Mouse (Mus musculus) embryonic fibroblast, embryonic 13.5 days (primary cell): Measurements from ENCODE around the gene Sypl. TPM values are rescaled to one million over a fixed set of nuclear protein-coding genes. Genes with fewer than 3 reads are reported as not detected.

Experiments used
- H3K27ac ChIP-seq: 2 replicates; pipeline ENCODE4 v1.5.1; 2012; ENCODE audit warnings: low read length, control low read depth, inconsistent platforms; ENCODE audit not compliant: insufficient read depth
- H3K4me1 ChIP-seq: 2 replicates; pipeline ENCODE4 v1.6.1; 2011; ENCODE audit warnings: low read length; ENCODE audit not compliant: control insufficient read depth, insufficient read depth
- H3K4me3 ChIP-seq: 2 replicates; pipeline ENCODE4 v1.5.1; 2011; ENCODE audit warnings: mild to moderate bottlenecking, control low read depth, low read length; ENCODE audit not compliant: insufficient read depth
- CTCF ChIP-seq: IDR thresholded peaks from 2 replicates; pipeline ENCODE4 v1.5.1; 2011; ENCODE audit warnings: mild to moderate bottlenecking, control low read depth, low read length, moderate library complexity, borderline replicate concordance; ENCODE audit not compliant: insufficient read depth
- POLR2A ChIP-seq: IDR thresholded peaks from 2 replicates; pipeline ENCODE4 v1.6.1; 2011; ENCODE audit warnings: low read depth, mild to moderate bottlenecking, control low read depth, low read length, moderate library complexity
- polyA plus RNA-seq: library from polyadenylated mRNA; stranded (reverse); fragments of >200 nt; gene quantifications from 2 replicates; pipeline ENCODE4 v1.2.4, GENCODE M21; 2011; ENCODE audit warnings: low read depth; ENCODE audit not compliant: missing spikeins, insufficient read length

Gene Sypl
- polyA plus RNA-seq, result 125 and 133 TPM in 2 replicates

GRCm38 (mm10) chr12:32953596-32954215, at the start of gene Sypl:
Sypl (plus strand) TSS chr12:32953891.
- peak; percentile 90 for TF ChIP-seq POLR2A
- no peak for TF ChIP-seq CTCF
- peak within 1 kb of the TSS; percentile 96 for H3K4me3 ChIP-seq
- H3K4me1 ChIP-seq, result no peaks in the 10 kb centered on the region
- H3K27ac ChIP-seq, result peak within 1 kb of the TSS; percentile 99

- H3K4me1 ChIP-seq, result 0 out of 2 replicates have a peak, but pooled peaks cover 3% of the 10 kb centered on the region
- no peak for TF ChIP-seq CTCF
- no peak for TF ChIP-seq POLR2A
- H3K4me3 ChIP-seq, result no peak overlapping the region
- H3K27ac ChIP-seq, result no peak overlapping the region
Observed at GRCm38 (mm10) chr12:32909686-32910085, 44.0 kb upstream of the Sypl start.

GRCm38 (mm10) chr12:32910092-32910491, 43.6 kb upstream of the Sypl start:
- no peak overlapping the region for H3K27ac ChIP-seq
- H3K4me1 ChIP-seq, result 0 out of 2 replicates have a peak, but pooled peaks cover 3% of the 10 kb centered on the region
- TF ChIP-seq POLR2A (no peak), CTCF (0 out of 2 replicates have a peak, but pooled peaks have one; percentile 3)
- H3K4me3 ChIP-seq, result no peak overlapping the region; the same call in 1 of the 2 replicates

GRCm38 (mm10) chr12:32910560-32911194, 43.0 kb upstream of the Sypl start:
- H3K4me3 ChIP-seq, result no peak overlapping the region

GRCm38 (mm10) chr12:32911569-32911968, 42.1 kb upstream of the Sypl start:
- no peak for TF ChIP-seq POLR2A
- no peak for TF ChIP-seq CTCF

More at GRCm38 (mm10) chr12:32910560-32911194, 43.0 kb upstream of the Sypl start:
- 0 out of 2 replicates have a peak, but pooled peaks cover 3% of the 10 kb centered on the region for H3K4me1 ChIP-seq
- H3K27ac ChIP-seq, result no peak overlapping the region
- TF ChIP-seq POLR2A, result no peak
- no peak for TF ChIP-seq CTCF

GRCm38 (mm10) chr12:32912772-32913171, 40.9 kb upstream of the Sypl start:
- Histone ChIP-seq H3K27ac (no peak overlapping the region), H3K4me3 (no peak overlapping the region), H3K4me1 (0 out of 2 replicates have a peak, but pooled peaks cover 3% of the 10 kb centered on the region)
- TF ChIP-seq POLR2A (no peak), CTCF (no peak)

More at GRCm38 (mm10) chr12:32911569-32911968, 42.1 kb upstream of the Sypl start:
- Histone ChIP-seq H3K4me3 (no peak overlapping the region), H3K4me1 (0 out of 2 replicates have a peak, but pooled peaks cover 3% of the 10 kb centered on the region), H3K27ac (no peak overlapping the region)

- no peak for TF ChIP-seq CTCF
- no peak for TF ChIP-seq POLR2A
- no peaks in the 10 kb centered on the region for H3K4me1 ChIP-seq
- H3K27ac ChIP-seq, result no peak overlapping the region
- H3K4me3 ChIP-seq, result no peak overlapping the region
Observed at GRCm38 (mm10) chr12:32918683-32919082, 35.0 kb upstream of the Sypl start.

GRCm38 (mm10) chr12:32919091-32919490, 34.6 kb upstream of the Sypl start:
- Histone ChIP-seq H3K27ac (no peak overlapping the region), H3K4me1 (no peaks in the 10 kb centered on the region), H3K4me3 (no peak overlapping the region)
- TF ChIP-seq POLR2A, result no peak
- TF ChIP-seq CTCF, result no peak

GRCm38 (mm10) chr12:32919527-32919926, 34.2 kb upstream of the Sypl start:
- Histone ChIP-seq H3K4me1 (no peaks in the 10 kb centered on the region), H3K4me3 (no peak overlapping the region), H3K27ac (no peak overlapping the region)
- TF ChIP-seq CTCF (no peak), POLR2A (no peak)
